Mouse (Mus musculus) adrenal gland, adult 8-10 months (tissue): ENCODE results near the gene Il3. TPM values are rescaled to one million over a fixed set of nuclear protein-coding genes. Genes with fewer than 3 reads are reported as not detected.
A peak's percentile ranks its signal among the peaks of the same experiment; 100 is the strongest.

Experiments used
- DNase-seq: peaks from one replicate; pipeline ENCODE4 v3.0.0; 2022
- total RNA-seq, 4 experiments: library from RNA; stranded (reverse); gene quantifications; 2 replicates each; pipeline ENCODE4 v1.2.4; 2022

Gene Il3
- total RNA-seq, 4 experiments from 2014 or later, result not detected

GRCm38 (mm10) chr11:54271437-54271949, 4.4 kb upstream of the Il3 start:
- DNase-seq, result no peak

GRCm38 (mm10) chr11:54269191-54269896, 2.3 kb upstream of the Il3 start:
- no peak for DNase-seq

- DNase-seq, result no peak
These were observed 2.5 kb downstream of the Il3 start for GRCm38 (mm10) chr11:54264542-54264941.

- no peak for DNase-seq
These were observed 3.6 kb downstream of the Il3 start for GRCm38 (mm10) chr11:54263405-54264031.

- DNase-seq, result peak; percentile 76
These were observed 10.3 kb downstream of the Il3 start for GRCm38 (mm10) chr11:54256624-54257376.

- DNase-seq, result no peak
These were observed 13.0 kb downstream of the Il3 start for GRCm38 (mm10) chr11:54254114-54254513.

GRCm38 (mm10) chr11:54250575-54250974, 16.5 kb downstream of the Il3 start:
- no peak for DNase-seq

- no peak for DNase-seq
These were observed 17.3 kb downstream of the Il3 start for GRCm38 (mm10) chr11:54249748-54250147.

GRCm38 (mm10) chr11:54248940-54249717, 17.9 kb downstream of the Il3 start, which contains the start of gene Csf2:
TSS of gene Csf2 (minus strand) at chr11:54249667.
- DNase-seq, result no peak

- DNase-seq, result no peak
These were observed 19.7 kb downstream of the Il3 start for GRCm38 (mm10) chr11:54247251-54247950.

- no peak for DNase-seq
These were observed 22.6 kb downstream of the Il3 start for GRCm38 (mm10) chr11:54244465-54244864.

- no peak for DNase-seq
These were observed 24.6 kb downstream of the Il3 start for GRCm38 (mm10) chr11:54242494-54242893.

- DNase-seq, result peak; percentile 26
These were observed 30.1 kb downstream of the Il3 start for GRCm38 (mm10) chr11:54236939-54237338.

- no peak for DNase-seq
These were observed 39.6 kb downstream of the Il3 start for GRCm38 (mm10) chr11:54227478-54227877.

- DNase-seq, result no peak
These were observed 42.5 kb downstream of the Il3 start for GRCm38 (mm10) chr11:54224475-54224986.

GRCm38 (mm10) chr11:54223637-54224474, 43.2 kb downstream of the Il3 start:
- DNase-seq, result peak; percentile 24

- DNase-seq, result no peak
These were observed 47.0 kb downstream of the Il3 start for GRCm38 (mm10) chr11:54219903-54220740.

- no peak for DNase-seq
These were observed 47.9 kb downstream of the Il3 start for GRCm38 (mm10) chr11:54219191-54219590.

GRCm38 (mm10) chr11:54217384-54217783, 49.7 kb downstream of the Il3 start:
- no peak for DNase-seq

- DNase-seq, result peak; percentile 31
These were observed 51.0 kb downstream of the Il3 start for GRCm38 (mm10) chr11:54216091-54216490.
